Mouse (Mus musculus) embryonic facial prominence, embryonic 14.5 days (tissue): ENCODE data around the gene CK137956. TPM values are rescaled to one million over a fixed set of nuclear protein-coding genes. Genes with fewer than 3 reads are reported as not detected.

ENCODE experiments used
- ATAC-seq: fragments of 200-750 bp; cut with Nextera tagmentation; 2 replicates; pipeline ENCODE4 v1.8.0; 2017; ENCODE audit warnings: low read depth, moderate number of reproducible peaks, moderate TSS enrichment
- DNase-seq: peaks from one replicate; pipeline ENCODE4 v3.0.0-alpha.2; 2015; ENCODE audit warnings: low spot score
- H3K27ac ChIP-seq: fragments of 300-500 bp; sonication (generic); replicated peaks from 2 replicates; pipeline ENCODE4 v1.5.1; 2014; ENCODE audit warnings: low read depth, mild to moderate bottlenecking, low read length, moderate library complexity
- H3K27me3 ChIP-seq: fragments of 300-500 bp; sonication (generic); replicated peaks from 2 replicates; pipeline ENCODE4 v1.6.1; 2014; ENCODE audit warnings: low read length; ENCODE audit not compliant: control insufficient read depth, insufficient read depth
- H3K36me3 ChIP-seq: fragments of 300-500 bp; sonication (generic); 2 replicates; pipeline ENCODE4 v1.6.1; 2014; ENCODE audit warnings: low read length, mixed read lengths; ENCODE audit not compliant: control insufficient read depth, insufficient read depth
- H3K4me1 ChIP-seq: fragments of 300-500 bp; sonication (generic); 2 replicates; pipeline ENCODE4 v1.6.1; 2014; ENCODE audit warnings: antibody characterized with exemption, low read length; ENCODE audit not compliant: control insufficient read depth, insufficient read depth
- H3K4me2 ChIP-seq: fragments of 300-500 bp; sonication (generic); 2 replicates; pipeline ENCODE4 v1.6.1; 2014; ENCODE audit warnings: low read depth, mild to moderate bottlenecking, low read length, moderate library complexity, mixed read lengths
- H3K4me3 ChIP-seq: fragments of 300-500 bp; sonication (generic); 2 replicates; pipeline ENCODE4 v1.5.1; 2014; ENCODE audit warnings: low read depth, mild to moderate bottlenecking, low read length
- H3K9ac ChIP-seq: fragments of 300-500 bp; sonication (generic); 2 replicates; pipeline ENCODE4 v1.6.1; 2014; ENCODE audit warnings: low read depth, mild to moderate bottlenecking, low read length, moderate library complexity, mixed read lengths
- H3K9me3 ChIP-seq: fragments of 300-500 bp; sonication (generic); 2 replicates; pipeline ENCODE4 v1.6.1; 2016; ENCODE audit warnings: low read length; ENCODE audit not compliant: control insufficient read depth
- WGBS: fragments of 180-500 bp; shearing (Covaris S2); extraction: QIAGEN DNeasy Blood & Tissue Kit; methylation state at CpG from one replicate; pipeline ENCODE4 v1.1.7; 2014; 5-methylcytosine and 5-hydroxymethylcytosine counted together
- polyA plus RNA-seq: library from polyadenylated mRNA; unstranded; fragments of >200 nt; fragmentation: Nextera tagmentation; extraction: Ambion mirVana; gene quantifications from 2 replicates; pipeline ENCODE4 v1.2.1, GENCODE M21; 2014

CK137956 gene
- polyA plus RNA-seq, 1 experiment from 2014 or later: 0.07 TPM

GRCm38 (mm10) chr4:127889071-127889470 is 81.7 kb downstream of the CK137956 start:
- 79% methylated on average over 7 of the region's 7 CpGs for WGBS
- Histone ChIP-seq H3K4me2 (no peak overlapping the region), H3K9ac (no peak overlapping the region), H3K4me3 (no peak overlapping the region), H3K9me3 (peaks cover 12% of the 10 kb centered on the region), H3K36me3 (no peaks in the 10 kb centered on the region), H3K4me1 (no peaks in the 10 kb centered on the region), H3K27ac (no peak overlapping the region), H3K27me3 (no peaks in the 10 kb centered on the region)
- ATAC-seq: no peak
- DNase-seq: no peak

- no peaks in the 10 kb centered on the region for H3K27me3 ChIP-seq
- no peak for ATAC-seq
- no peak overlapping the region for H3K27ac ChIP-seq
- no peaks in the 10 kb centered on the region for H3K36me3 ChIP-seq
- no peak overlapping the region for H3K9ac ChIP-seq
- no peak overlapping the region for H3K4me2 ChIP-seq
- no peak for DNase-seq
- WGBS: 89% methylated on average over 8 of the region's 8 CpGs
- no peaks in the 10 kb centered on the region for H3K4me1 ChIP-seq
- no peak overlapping the region for H3K4me3 ChIP-seq
- H3K9me3 ChIP-seq: no peaks in the 10 kb centered on the region; the same call in 1 of the 2 replicates
Observed at GRCm38 (mm10) chr4:127878966-127879365, 91.8 kb downstream of the CK137956 start.

Other genes starting within 250 kb of the CK137956 start
- 0.24 and 0.45 TPM in 2 replicates for gene Csmd2, start 16.9 kb upstream of the CK137956 start, polyA plus RNA-seq